Mouse (Mus musculus) retina, adult 2 months (tissue): Measurements from ENCODE around the gene Slc41a2.

Experiments
- DNase-seq: peaks from one replicate; pipeline ENCODE4 v3.0.0-alpha.2; 2012; ENCODE audit warnings: low read depth, low spot score

Slc41a2 gene

DNA sequence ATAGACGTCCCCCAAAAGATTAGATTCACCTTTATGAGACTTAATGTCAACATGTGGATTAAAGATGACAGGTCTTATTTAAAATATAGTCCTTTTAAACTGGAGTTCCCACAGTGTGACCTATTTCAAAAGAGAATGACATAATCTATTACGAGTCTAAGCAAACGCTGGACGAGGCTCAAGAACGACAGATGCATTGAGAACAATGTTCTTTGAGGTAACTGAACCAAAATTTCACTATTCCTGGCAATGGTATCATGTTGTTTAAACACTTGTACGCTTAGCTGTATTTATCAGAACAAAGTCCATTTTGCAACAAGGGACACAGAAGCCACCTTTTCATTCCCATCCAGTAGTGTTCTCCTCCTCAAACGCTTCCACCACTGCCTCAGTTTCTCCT is 27.3 kb downstream of the Slc41a2 start:
- DNase-seq: no peak

DNA sequence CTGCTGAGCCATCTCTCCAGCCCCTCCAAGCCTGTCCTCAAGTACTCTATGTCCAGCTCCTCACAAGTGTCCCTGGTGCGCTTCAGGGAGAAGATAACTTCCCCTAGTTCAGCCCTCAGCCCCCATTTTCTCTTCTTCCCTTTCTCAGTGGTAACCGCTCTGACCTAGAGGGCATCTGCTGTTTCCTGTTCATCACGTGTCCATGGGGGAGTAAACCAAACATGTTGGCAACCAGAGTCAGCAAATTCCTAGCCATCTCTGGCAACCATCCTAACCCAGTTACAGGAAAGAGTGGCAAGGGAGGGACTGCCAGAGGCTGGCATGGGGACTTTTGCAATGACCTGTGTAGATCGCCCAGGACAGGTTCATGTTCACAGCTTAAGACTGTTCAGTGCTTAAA is 36.0 kb downstream of the Slc41a2 start:
- DNase-seq: no peak

DNA sequence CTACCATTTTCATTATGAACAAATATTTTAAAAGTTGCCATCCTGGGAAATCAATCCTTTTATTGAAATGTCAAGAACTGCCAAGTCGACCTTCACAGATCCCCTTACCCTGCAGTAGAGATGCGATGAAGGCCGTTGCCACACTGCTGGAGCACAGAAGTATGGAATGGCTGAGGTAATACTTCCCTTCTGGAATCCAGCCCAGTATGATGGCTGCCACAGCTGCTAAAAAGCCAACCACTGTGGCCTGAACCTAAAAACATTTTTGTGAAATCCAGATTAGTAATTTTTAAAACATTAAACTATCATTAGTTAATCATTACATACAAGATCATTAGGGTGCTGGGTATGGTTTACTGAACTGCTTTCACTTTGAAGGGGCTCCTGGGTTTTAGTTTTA is 36.6 kb downstream of the Slc41a2 start:
- DNase-seq: no peak

DNA sequence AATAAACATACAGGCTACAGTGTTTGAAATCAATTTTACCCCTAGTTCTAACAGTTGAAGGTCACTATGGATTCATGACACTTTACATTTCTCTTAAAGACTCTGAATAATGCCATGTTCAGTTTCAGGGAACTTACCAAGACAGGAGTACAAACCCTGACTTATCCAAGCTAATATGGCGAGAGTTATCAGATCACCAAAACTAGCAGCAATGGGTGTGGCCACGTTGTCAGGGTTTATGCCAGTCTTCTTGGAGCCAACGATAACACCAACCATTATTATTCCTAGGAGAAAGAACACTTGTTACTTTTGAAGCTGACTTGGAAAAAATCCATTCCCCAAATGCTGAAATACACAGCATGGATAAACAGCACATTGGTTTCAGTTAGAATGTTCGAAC is 40.7 kb downstream of the Slc41a2 start:
- DNase-seq: no peak

DNA sequence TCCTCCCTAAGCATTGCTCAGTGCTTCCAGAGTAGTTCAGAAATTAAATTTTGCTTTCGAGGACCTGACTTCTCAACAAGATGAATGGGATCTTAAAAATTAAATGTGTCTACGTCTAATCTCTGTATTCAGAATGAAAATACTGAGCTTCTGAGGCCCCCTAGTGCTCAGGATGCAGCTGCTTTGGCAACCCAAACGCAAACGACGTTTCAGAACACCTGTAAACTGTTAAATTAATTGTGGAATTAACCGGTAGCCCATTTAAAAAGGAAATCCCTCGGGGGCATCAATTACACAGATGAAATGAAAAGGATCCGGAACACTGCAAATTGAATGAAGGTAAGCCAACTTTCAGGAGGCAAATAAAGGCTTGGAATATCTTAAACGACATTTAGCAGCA is 42.9 kb downstream of the Slc41a2 start:
- DNase-seq: no peak

DNA sequence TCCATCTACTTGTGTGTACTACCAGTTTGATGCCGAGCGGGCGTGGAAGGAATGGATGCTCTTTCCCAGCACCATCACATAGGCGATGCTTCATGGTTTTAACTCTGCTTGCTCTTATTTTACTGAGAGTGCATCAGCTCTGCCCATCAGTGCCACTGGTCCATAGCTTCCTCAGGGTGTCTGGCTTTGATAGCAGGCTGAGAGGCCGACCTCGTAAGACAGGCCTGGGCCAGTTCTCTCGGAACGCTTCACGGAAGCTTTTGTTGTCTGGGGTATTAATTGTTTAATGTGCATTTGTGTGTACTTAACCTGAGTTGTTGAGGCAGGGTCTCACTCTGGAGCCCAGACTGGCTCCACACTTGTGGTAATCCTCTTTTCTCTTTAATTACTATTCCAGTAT is 44.3 kb downstream of the Slc41a2 start:
- no peak for DNase-seq

DNA sequence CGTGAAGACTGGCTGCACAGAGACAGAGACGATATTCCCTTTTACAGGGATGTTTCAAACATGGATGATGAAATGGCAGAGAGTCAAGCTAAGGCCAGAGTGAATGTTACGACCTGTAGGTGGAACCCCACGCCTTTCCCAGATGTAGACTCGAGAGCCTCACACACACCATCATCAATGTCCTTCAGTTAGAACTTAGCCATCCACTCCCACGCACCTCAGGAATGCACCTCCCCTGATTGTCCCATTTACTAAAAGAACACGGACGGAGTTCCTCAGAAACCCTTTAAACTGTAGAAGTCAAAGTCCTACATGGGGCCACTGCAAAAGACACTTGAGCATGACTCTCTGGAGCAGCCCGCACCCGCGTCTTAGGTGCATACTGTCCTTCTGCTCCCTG is 46.0 kb downstream of the Slc41a2 start:
- DNase-seq: no peak

DNA sequence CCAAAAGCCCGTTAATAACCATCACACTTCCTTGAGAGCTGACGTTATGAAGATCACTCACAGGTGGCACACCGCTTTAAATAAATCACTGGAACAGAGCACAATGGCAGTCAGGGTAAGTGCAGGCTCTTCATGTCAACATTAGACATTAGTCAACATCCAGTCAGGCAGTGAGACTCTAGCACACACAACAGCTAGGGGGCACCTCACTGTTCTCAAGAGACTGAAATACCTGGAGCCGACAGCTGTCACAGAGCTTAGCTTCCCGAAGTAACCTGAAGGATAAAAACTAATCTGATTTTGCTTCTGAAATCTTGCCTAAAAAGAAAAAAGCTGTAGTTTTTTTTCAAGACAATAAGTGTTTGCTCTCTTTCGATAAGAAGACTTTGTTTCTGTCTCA is 49.9 kb downstream of the Slc41a2 start:
- DNase-seq: no peak

DNA sequence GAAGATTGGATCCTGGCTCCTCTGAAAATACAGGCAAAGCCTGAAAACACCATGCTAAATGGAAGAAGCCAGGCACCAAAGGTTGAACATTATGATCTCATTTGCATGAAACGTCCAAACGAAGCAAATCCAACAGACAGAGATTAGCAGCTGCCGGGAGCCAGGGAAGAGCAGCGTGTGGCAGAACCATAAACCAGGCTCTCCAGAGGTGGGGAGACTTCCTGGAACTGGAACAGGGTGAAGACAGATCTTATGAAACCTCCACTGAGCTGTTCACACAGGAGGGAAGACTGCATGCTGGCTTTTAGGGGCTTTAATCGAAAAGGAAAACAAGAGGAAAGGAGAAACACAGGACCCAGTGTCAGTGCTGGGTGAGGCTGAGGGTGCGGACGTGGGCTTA is 51.3 kb downstream of the Slc41a2 start:
- no peak for DNase-seq

DNA sequence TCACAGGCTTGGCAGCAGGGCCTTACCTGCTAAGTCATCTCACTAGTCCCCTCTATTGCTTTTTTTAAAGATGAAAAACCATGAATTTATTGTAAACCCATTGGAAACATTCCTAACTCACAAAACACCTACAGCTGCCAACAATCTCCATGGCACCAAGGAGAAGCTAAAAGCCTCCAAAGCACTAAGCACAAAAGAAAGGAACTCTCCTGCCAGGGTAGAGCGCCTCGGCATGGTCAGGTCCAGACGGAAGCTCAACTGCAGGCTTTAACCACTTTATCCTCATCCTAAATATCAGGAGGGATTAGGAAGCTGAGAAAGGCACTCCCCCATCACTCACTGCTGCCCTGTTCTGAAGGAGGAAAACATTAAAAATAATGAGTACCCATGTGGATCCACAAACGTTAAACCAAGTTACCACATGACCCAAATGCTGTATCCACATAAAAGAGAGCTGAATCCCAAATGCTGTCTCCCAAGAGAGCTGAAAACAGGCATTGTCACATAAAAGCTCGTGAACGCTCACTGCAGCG is 51.9 kb downstream of the Slc41a2 start:
- DNase-seq: no peak

DNA sequence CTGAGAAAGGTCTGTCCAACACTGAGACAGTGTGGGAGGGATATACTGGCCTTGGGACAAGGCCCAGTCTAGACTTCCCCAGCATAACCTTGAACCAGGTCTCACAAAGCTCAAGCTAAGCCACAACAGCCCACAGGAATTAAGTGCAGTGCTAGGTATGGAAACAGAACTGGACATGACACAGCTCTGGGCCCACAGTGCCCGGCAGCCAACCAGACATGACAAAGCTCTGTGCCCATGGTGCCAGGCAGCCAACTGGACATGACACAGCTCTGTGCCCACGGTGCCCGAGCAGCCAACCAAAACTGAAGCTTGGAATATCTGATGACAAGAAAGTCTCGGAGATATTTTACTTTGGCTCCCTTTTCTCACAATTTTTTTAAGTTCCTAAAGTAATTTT is 52.8 kb downstream of the Slc41a2 start:
- DNase-seq: no peak

DNA sequence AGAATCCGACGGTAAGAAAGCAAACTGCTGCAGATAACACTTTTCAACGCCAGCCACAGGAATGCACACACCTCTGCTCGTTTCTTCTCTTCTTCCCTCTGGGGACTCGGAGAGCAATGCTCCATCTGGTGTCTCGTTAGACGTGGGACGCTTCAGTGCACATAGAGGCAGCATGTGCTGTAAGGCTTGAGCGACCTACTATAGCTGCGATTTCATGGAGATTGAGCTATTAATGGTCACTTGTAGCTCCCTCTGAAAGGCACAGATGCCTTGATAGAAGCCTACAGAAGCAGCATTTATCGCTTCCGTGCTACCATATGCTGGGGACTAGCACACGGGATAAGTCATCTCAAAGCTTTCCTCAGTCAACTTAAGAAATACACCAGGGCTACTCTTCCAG is 71.0 kb downstream of the Slc41a2 start:
- no peak for DNase-seq

DNA sequence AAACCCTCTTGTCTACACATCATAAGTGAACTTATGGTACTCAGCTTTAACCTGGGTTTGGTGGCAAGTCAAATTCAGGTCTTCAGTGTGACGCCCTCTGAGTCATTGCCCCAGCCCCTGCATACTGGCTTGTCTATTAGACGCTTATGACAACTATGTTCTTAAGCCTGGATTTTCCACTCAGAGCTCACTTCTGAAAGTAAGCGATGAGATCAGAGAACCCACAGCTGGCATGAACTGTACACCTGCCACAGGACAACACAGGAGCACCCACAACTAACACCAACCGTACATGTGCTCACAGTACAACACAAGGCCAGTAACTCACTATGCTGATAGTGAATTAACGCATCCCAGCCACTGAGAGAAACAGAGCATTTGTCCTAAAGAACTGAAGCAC is 71.4 kb downstream of the Slc41a2 start:
- no peak for DNase-seq

DNA sequence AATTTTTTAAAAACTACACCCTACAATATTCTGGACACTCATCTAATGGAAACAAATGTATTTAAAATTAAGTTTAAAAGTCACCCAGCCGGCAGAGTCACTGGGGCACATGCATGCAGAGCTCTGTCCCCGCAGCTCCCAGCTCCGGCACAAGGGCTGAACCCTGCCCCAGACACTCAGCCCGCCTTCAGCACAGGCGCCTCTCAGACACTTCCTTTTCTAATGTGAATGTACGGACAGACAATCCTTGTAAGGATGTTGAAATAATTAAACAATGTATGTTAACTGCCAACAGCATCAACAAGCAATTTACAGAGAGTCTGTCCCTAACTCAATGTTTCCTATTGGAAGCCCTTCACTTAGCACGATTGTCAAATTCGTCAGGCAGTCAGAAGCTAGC is 73.0 kb downstream of the Slc41a2 start:
- no peak for DNase-seq

DNA sequence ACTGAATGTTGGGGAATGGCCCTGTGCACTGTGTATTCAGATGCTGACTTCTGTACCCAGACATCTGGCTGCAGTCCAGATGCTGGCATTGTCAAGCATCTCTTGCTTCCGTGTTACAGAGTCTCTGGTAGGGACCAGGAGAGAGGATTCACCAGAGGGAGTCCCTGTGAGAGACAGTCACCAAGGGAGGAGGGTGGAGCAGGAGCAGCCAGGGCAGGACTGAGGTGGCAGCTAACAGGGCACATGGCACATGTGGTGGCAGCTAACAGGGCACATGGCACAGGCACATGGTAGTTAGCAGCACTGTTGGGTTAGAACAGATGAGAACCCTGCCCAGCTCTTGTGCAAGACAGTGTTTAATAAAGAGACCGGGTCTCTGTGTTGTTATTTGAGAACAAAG is 73.6 kb downstream of the Slc41a2 start:
- DNase-seq: no peak

DNA sequence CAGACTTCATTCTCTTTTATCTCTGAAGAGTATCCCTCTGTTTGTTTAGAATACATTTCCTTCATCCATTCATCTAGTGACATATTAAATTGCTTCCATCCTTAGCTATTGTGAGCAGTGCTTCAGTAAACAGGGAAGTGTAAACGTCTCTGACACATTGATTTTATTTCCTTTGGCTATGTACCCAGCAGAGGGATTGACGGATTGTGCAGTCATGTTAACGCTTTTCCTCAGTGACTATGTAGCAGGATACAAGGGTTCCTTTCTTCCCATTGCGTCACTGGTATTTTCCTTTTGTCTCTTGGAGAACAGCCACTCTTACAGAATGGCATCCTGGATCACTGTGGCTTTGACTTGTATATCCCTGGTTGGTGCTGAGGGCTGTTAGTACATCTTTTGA is 76.4 kb downstream of the Slc41a2 start:
- no peak for DNase-seq

DNA sequence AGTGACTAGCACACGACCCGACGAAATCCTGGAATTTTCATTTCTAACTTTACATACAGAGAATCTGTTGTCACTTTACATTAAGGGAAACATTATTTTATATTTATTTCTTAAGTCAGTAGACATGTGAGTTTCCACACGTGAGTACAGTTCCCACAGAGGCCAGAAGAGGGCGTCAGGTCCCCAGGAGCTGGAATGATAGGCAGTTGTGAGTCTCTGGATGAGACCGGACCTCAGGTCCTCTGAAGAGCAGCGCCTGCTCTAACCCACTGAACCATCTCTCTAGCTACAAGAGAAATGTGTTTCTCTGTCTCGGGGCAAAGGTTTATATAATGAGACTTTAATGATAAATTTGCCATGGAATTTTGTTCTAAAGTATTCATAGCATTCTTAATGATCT is 86.3 kb downstream of the Slc41a2 start:
- DNase-seq: no peak

DNA sequence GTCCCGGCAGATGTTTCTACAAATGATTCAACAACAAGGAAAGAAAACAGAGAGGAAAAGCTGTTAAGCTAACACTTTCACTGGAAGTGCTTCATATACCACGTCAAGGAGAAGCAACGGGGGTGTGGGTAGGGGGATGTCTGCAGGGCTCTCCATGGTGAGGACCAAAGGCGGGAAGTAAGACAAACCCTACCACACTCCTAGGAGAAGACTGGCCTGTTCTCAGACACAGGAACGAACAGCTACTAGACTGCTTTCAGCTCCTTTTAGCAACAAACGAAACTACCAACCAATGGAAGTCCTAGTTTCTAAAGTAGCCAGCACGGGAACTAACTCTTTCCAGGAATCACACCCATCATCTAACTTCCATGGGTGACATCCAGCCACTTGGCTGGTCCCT is 89.6 kb downstream of the Slc41a2 start:
- no peak for DNase-seq

DNA sequence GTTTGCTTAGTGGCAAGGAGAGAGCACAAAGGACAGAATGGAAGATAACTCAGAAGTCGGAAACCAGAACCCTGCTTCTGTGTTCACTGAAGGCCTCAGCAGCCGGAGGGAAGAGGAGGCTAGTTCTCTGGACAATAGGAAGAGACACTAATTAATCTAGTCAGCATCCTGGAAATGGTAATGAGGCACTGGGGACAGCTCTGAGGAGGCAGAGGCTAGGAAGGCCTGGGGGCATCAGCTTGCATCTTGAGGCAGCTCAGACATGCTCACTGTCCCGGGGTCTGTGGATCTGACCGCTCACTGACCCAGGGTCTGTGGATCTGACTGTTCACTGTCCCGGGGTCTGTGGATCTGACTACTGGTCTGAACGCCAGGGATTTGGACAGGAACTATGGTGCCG is 92.0 kb downstream of the Slc41a2 start:
- no peak for DNase-seq

DNA sequence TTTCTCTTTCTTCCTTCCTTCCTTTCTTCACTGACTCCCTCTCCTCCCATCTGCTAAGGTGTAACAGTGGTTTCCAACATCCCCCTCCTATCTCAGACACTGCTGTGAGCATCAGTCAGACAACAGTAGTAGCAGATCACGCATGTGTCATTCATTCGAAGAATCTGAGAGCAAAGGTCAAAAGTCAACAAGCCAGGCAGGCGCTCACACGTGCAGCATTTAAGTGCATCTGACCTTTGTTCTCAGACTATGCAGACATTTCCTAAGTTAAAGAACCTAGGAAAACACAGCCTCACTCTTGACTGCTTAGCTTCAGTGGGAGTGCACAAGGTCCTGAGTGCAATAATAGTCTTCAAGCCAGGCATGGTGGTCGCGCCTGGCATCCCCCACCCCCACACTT is 93.6 kb downstream of the Slc41a2 start:
- no peak for DNase-seq

DNA sequence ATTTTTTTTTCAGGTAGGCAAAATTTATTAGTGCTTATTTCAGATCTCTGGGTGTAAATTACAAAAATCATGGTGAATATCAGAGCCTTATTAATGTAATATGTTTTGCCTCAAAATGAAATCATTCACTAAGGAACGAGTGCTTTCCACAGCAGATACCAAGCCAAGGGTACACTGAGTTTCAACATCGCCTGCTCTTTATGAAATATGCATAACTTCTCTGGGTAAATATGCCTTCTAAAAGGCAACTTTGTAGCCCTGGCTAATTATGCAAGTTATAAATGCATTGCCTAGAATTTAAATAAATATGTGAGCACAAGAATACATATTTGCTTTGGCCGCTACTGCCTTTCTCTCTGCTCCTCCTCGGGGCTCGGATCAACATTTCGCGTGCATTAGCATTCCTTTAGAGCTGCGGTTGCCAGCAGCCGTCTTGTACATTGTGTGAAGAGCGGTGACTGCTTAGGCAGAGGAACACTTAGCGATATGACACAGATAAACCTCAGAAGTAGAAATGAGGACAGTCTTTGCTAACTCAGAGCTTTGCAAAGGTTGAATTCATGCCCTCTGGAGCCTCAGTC is 95.5 kb downstream of the Slc41a2 start:
- DNase-seq: no peak

DNA sequence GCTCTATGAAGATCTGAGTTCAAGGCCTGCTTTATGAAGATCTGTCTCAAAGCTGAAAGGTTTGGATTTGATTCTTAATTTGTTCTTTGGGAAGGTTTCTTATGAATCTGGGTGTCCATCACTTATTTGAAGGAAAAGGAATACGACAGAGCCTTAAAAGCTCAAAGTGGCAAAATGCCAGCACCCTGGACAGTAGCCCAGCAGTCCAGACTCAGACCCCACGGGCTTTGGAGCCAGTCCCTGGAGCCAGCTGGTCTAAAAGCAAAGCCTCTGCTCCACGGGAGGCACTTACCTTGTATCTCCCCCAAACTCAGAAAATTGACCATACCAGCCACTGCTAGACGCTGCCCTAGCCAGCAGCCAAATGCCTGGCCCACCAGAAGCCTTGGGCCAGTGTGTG is 103.3 kb downstream of the Slc41a2 start:
- no peak for DNase-seq

DNA sequence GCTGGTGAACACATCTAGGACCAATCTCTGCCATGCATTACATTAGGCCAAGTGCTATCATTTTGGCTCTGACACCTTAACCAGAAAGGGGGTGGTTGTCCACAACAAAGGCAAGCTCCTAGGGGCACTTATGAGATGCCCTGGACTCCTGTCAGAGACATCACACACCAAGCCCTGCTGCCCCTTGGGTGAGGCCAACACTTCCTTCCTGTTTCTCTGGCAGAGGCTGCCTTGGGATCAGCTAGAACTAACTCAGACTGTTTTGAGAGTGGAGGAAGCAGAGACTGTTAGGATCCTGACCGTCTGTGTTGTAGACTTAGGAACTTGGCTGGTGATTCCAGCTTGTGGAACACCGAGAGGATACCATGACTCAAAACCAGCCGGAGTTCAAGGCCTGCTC is 103.7 kb downstream of the Slc41a2 start:
- no peak for DNase-seq

DNA sequence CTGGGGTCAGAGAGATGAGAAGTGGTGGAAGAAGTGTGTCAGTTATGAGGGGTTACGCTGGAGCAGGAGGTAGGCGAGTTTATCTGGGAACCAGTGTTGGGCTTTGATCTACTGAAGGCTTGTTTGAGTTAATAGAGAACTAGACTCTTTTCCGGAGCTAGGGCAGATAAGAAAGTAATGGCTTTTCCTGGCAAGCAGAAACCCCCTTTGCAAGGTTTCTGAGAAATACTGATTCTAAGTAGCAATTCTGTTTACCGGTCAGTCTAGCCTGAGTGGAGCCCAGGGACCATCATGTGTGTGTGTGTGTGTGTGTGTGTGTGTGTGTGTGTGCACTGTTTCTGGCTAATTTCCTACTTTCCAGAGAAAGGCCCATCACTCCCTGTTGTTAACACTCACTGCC is 109.1 kb downstream of the Slc41a2 start:
- DNase-seq: no peak
